Mouse (Mus musculus): ENCODE data around the gene Rnf227.
A peak's percentile ranks its signal among the peaks of the same experiment; 100 is the strongest.

Gene Rnf227

GRCm38 (mm10) chr11:69372056-69372779, 32.0 kb downstream of the Rnf227 start:
- DNase-seq = peak; percentile 88

DNA sequence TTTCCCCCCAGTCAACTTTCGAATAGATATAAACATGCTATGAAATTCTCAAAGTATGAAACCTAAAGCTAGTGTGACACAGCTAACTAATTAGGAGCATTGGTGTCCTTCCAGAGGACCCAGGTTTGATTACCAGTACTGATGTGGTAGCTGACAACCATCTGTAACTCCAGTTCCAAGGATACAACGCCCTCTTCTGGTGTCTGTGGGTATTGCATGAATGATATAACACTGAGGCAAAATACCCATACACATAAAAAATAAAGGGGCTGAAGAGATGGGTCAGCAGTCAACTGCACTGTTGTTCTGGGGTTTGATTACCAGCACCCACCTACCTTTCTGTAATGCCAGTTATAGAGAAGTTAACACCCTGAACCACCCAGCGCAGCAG, 32.5 kb downstream of the Rnf227 start:
- DNase-seq = no peak

DNA sequence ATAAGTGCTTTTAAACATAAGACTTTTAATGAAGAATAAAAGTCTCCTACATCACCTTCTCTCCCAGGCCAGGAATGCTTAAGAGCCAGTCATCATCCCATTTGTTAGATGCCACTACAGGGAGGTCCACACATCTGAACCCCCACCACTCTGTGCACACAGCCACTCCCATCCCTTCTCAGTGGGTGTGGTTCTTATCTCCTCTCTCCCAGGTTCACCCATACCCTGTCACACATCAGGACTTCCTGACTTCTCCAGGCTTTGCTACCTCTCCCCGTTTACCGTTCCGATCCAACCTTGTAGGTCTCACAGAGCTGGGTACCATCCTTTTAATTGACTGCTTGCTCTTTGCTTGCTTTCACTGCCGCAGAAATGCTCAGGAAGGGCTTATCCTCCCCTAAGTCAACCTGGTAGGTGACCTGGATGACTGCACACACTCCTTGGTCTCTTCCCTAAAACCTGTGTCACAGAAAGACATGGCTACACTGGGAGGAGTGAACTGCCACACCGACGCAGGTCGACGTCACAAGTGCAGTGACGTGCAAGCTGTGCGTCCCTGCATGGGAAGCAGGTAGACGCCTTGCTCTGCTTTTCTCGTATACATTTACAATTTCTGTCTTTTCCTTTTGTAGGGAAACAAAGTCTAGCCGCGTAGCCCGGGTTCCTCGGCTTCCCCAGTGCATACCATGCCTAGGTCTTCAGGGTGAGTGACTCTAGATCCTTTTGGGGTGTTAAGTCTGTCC, 33.1 kb downstream of the Rnf227 start:
- no peak for DNase-seq

DNA sequence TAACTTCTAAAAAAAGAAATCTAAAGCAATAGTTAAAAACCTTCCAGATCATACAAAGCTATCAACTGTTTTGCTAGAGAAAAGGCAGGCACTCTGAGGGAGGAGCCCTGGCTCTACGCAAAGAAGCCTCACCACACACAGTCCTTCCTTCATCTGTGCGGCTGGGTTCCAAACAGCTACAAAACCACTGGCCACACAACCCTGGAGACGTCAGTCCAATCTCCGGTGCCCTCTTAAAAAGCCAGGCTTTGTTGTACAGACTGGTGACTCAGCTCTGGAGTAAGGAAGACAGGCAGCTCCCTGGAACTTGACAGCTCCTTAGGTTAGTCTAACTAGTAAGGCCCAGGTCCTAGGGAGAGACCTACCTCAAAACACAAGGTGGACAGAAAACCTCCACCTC, 35.4 kb downstream of the Rnf227 start:
- DNase-seq = no peak

GRCm38 (mm10) chr11:69377766-69378165, 37.5 kb downstream of the Rnf227 start:
- no peak for DNase-seq

GRCm38 (mm10) chr11:69379600-69379999, 39.3 kb downstream of the Rnf227 start:
- DNase-seq = no peak

GRCm38 (mm10) chr11:69381356-69381755, 41.1 kb downstream of the Rnf227 start:
- DNase-seq = no peak

DNA sequence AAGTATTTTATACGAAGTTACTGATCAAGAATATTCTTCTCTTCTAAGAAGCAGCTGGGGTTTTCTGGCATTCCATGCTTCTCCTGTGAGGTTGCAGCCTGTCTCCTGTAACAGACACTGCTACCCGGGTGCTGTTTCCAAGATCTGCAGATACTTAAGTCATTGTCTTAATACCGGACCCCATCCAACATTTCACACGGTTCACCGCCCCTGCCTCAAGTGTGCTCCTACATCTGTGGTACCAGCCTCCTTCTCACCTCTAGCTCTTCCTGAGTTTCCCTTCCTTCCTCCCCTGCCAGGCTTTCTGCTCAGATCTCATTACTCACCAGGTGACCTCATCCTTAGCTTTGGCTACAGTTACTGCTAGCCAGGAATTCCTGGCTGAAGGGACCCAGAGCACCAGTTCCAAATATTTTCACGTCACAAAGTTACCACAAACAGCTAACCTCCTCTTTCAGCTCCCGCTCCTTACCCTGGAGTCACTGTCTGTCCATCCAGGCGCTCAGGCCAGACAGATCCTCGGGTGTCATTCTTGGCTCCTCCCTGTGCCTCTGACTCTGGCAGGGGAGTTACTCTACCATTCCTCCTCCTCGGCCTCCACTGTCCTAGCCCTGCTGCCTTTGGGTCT, 42.3 kb downstream of the Rnf227 start:
- no peak for DNase-seq

DNA sequence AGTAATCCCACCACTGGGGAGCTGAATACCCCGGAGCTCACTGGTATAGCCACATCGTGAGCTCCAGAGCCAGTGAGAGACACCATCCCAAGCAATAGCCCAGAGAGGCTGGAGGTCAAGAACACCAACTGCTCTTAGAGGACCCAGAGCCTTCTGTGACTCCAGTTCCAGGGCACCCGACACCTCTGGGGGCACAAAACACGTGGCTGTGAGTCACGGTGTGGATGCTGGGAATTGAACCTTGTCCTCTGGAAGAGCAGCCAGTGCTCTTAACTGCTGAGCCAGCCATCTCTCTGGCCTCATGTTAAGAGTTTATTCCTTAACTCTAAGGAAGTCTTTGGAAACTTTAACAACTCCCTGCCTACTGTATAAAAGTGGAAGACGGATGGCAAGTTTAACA, 44.7 kb downstream of the Rnf227 start:
- DNase-seq = no peak

- DNase-seq = no peak
Observed at GRCm38 (mm10) chr11:69386758-69387157, 46.5 kb downstream of the Rnf227 start.

DNA sequence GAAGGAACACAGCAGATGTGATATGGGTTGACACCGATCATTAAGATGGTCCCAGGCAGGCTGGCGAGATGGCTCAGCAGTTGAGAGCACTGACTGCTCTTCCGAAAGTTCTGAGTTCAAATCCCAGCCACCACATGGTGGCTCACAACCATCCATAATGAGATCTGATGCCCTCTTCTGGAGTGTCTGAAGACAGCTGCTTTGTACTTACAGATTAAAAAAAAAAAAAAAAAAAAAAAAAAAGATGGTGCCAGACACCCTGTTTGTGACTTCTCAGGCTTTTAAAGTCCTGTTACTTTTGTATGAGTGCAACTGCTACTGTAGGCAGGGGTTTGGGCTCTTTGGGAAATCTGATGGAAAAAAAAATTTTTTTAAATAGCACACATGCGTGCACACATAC, 48.4 kb downstream of the Rnf227 start:
- no peak for DNase-seq

DNA sequence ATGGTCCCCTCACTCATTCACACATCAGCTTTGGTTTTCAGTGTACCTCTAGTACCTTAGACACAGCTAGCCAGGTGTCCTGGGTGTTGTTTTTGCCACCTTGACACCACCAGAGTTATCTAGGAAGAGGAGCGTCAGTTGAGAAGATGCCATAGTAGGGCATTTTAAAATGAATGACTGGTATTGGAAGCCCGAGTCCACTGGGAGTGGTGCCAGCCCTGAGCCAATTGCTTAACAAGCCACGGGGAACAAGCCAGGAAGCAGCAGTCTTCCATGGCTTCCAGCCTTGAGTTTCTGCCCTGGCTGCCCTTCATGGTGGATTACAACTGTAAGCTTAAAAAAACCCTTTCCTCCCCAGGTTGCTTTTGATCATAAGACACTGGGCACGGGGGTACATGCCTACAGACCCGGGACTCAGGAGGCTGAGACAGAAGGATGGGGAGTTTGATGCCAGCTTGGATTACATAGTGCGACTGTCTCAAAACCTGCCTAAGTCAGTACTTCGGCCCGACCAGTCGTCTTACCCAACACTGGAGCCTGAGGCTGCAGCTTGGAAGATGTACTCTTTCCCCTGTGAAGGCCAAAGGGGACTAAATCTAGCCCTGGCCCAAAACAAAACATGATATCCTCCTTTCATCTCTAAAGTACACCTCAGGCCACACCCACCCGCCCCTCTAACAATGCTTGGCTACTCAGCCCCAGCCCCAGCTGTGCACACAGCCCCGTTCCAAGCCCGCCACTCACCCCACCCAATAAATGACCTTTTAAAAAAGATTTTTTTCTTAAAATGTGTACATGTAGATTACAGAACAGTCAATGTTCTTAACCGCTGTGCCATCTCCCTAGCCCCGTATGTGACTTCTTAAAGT, 49.5 kb downstream of the Rnf227 start:
- no peak for DNase-seq

DNA sequence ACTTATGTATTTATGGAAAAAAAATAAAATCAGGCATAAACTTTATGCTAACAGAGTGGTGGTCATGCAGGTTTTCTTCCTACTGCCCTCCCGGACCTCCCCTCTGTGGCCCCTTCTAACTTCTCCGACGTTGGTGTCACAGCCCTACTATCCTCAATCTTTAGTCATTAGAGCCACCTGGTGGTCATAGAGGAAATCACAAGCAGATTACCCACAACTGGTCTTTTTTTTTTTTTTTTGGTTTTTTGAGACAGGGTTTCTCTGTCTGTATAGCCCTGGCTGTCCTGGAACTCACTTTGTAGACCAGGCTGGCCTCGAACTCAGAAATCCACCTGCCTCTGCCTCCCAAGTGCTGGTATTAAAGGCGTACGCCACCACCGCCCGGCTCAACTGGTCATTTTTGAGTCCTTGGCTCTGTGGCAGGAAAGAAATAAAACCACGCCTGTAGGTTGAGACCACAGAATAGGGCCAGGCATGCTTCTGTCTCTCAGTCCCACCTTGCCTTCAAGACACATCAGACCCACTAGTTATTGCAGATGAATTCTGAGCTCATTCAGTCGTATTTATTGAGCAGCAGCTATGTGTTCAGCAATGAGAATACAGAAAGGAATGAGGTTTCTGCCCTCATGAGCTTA, 50.3 kb downstream of the Rnf227 start:
- DNase-seq = no peak
